Mouse (Mus musculus) small intestine, adult 2 months (tissue): ENCODE measurements around the gene Ywhab.

Experiments
- CTCF ChIP-seq: fragments of 200-500 bp; IDR thresholded peaks from 2 replicates; pipeline ENCODE4 v1.5.1; 2012; ENCODE audit warnings: low read depth, mild to moderate bottlenecking, control low read depth, inconsistent platforms, low read length, moderate library complexity, mixed read lengths; ENCODE audit not compliant: insufficient replicate concordance, insufficient read length; ENCODE audit errors: extremely low read depth
- POLR2A ChIP-seq: fragments of 200-500 bp; IDR thresholded peaks from 2 replicates; pipeline ENCODE4 v1.6.1; 2012; ENCODE audit warnings: low read depth, mild to moderate bottlenecking, control low read depth, inconsistent platforms, low read length, moderate library complexity

DNA sequence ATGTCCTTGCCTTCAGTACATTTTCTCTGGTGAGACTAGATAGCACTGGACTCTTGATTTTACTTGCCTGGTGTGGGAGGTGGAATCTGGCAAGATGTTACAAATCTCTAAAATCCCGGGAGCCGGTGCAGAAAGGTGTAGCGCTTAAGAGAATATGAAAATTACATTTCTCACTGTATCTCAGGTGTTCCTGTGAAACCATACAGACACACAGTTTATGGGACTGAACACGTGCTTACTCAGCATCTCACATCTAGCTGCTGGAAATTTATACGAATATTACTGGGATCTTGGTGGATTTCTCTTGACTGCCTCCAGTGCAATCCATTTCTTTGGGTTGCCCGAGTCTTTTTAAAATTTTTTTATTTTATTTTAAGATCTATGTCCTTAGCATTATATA, 1.5 kb downstream of the Ywhab start:
- TF ChIP-seq POLR2A (no peak), CTCF (no peak)
